Mouse (Mus musculus) stomach, embryonic 14.5 days (tissue): Measurements from ENCODE around the gene Neurog1. TPM values are rescaled to one million over a fixed set of nuclear protein-coding genes. Genes with fewer than 3 reads are reported as not detected.

Experiments used
- ATAC-seq: fragments of 200-750 bp; cut with Nextera tagmentation; 2 replicates; pipeline ENCODE4 v1.8.0; 2017; ENCODE audit warnings: low read depth, moderate TSS enrichment; ENCODE audit not compliant: insufficient number of reproducible peaks, insufficient read depth, low FRiP score
- H3K27ac ChIP-seq: fragments of 300-500 bp; sonication (generic); 2 replicates; pipeline ENCODE4 v1.5.1; 2014; ENCODE audit warnings: mild to moderate bottlenecking, low read length, moderate library complexity, mixed read lengths
- H3K27me3 ChIP-seq: fragments of 300-500 bp; sonication (generic); 2 replicates; pipeline ENCODE4 v1.6.1; 2014; ENCODE audit warnings: low read length, control low read depth, mixed read lengths; ENCODE audit not compliant: control insufficient read depth, insufficient read depth
- H3K36me3 ChIP-seq: fragments of 300-500 bp; sonication (generic); 2 replicates; pipeline ENCODE4 v1.6.1; 2014; ENCODE audit warnings: mild to moderate bottlenecking, control low read depth, low read length, moderate library complexity, mixed read lengths; ENCODE audit not compliant: control insufficient read depth, insufficient read depth
- H3K4me1 ChIP-seq: fragments of 300-500 bp; sonication (generic); 2 replicates; pipeline ENCODE4 v1.6.1; 2014; ENCODE audit warnings: low read length, control low read depth, mixed read lengths; ENCODE audit not compliant: control insufficient read depth, insufficient read depth
- H3K4me2 ChIP-seq: fragments of 300-500 bp; sonication (generic); replicated peaks from 2 replicates; pipeline ENCODE4 v1.6.1; 2014; ENCODE audit warnings: low read depth, low read length, control low read depth
- H3K4me3 ChIP-seq: fragments of 300-500 bp; sonication (generic); 2 replicates; pipeline ENCODE4 v1.5.1; 2014; ENCODE audit warnings: low read depth, low read length, control low read depth
- H3K9ac ChIP-seq: fragments of 300-500 bp; sonication (generic); replicated peaks from 2 replicates; pipeline ENCODE4 v1.6.1; 2014; ENCODE audit warnings: low read depth, mild to moderate bottlenecking, control low read depth, low read length, moderate library complexity, mixed read lengths
- H3K9me3 ChIP-seq: fragments of 300-500 bp; sonication (generic); 2 replicates; pipeline ENCODE4 v1.6.1; 2016; ENCODE audit warnings: low read depth, low read length, control low read depth; ENCODE audit not compliant: control insufficient read depth
- WGBS: fragments of 180-500 bp; shearing (Covaris S2); extraction: QIAGEN DNeasy Blood & Tissue Kit; methylation state at CpG from one replicate; pipeline ENCODE4 v1.1.7; 2014; 5-methylcytosine and 5-hydroxymethylcytosine counted together
- polyA plus RNA-seq: library from polyadenylated mRNA; unstranded; fragments of >200 nt; fragmentation: Nextera tagmentation; extraction: Ambion mirVana; gene quantifications from 2 replicates; pipeline ENCODE4 v1.2.1, GENCODE M21; 2014

Gene Neurog1
- polyA plus RNA-seq, 1 experiment from 2014 or later: not detected

DNA sequence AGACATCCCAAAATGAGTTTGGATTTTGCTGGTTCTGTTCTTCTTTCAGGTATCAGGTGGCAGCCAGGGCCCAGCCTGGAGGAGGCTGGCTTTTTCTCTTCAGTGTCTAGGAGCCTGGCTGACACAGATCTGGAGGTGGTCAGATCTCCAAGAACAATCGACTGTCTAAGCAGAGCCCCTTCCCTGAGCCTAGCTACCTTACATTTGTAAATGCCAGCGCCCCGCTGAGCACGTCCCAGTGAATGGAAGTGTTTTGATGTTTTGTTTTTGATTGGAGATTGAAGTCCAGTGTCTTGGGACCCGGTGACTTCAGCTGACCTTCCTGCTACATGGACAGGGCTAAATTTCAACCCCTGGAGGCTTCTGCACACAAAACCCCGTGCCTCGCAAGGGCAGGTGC, 15.8 kb downstream of the Neurog1 start:
- Histone ChIP-seq H3K4me2 (no peak overlapping the region), H3K4me3 (no peak overlapping the region), H3K27ac (no peak overlapping the region), H3K9me3 (no peaks in the 10 kb centered on the region), H3K4me1 (no peaks in the 10 kb centered on the region), H3K9ac (no peak overlapping the region), H3K36me3 (no peaks in the 10 kb centered on the region), H3K27me3 (no peaks in the 10 kb centered on the region)
- ATAC-seq: no peak
- 23% methylated on average over 7 of the region's 7 CpGs for WGBS

DNA sequence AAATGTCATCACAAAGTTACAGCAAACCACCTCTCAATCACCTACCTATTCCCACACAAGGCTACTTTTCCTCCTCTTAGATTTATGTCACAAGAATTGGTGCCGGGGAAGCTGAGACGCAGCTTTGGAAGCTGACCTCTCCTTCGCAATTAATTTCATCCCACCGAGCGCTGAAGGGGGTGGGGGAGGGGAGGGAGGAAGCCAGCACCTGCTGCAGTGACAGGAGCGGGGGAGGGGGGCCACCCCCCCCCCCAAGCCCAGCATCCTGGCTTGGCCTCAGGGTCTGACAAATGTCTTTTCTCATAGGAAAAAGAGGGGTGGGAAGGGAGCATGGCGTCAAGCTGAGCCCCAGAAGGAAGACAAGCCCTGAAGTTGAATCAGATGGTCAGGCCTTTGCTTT, 23.2 kb downstream of the Neurog1 start:
- no peak for ATAC-seq

GRCm38 (mm10) chr13:56226175-56226954, 25.6 kb downstream of the Neurog1 start:
- H3K4me2 ChIP-seq: no peak overlapping the region
- H3K9me3 ChIP-seq: no peaks in the 10 kb centered on the region
- no peaks in the 10 kb centered on the region for H3K36me3 ChIP-seq
- no peak overlapping the region for H3K4me3 ChIP-seq
- ATAC-seq: no peak
- H3K4me1 ChIP-seq: peaks cover 16% of the 10 kb centered on the region; the same call in 1 of the 2 replicates
- H3K27ac ChIP-seq: no peak overlapping the region
- peaks cover 23% of the 10 kb centered on the region for H3K27me3 ChIP-seq
- WGBS: 32% methylated on average over 10 of the region's 10 CpGs
- no peak overlapping the region for H3K9ac ChIP-seq

More for the DNA sequence above, 23.2 kb downstream of the Neurog1 start:
- Histone ChIP-seq H3K9ac (no peak overlapping the region), H3K4me2 (no peak overlapping the region), H3K9me3 (no peaks in the 10 kb centered on the region), H3K27me3 (peaks cover 5% of the 10 kb centered on the region; the same call in 1 of the 2 replicates), H3K4me3 (no peak overlapping the region), H3K27ac (no peak overlapping the region), H3K36me3 (no peaks in the 10 kb centered on the region), H3K4me1 (0 out of 2 replicates have a peak, but pooled peaks cover 3% of the 10 kb centered on the region)
- 8% methylated on average over 7 of the region's 7 CpGs for WGBS

- Histone ChIP-seq H3K36me3 (no peaks in the 10 kb centered on the region), H3K27ac (no peak overlapping the region), H3K27me3 (peaks cover 26% of the 10 kb centered on the region), H3K9ac (no peak overlapping the region), H3K4me3 (no peak overlapping the region), H3K4me2 (no peak overlapping the region), H3K4me1 (peaks cover 17% of the 10 kb centered on the region; the same call in 1 of the 2 replicates), H3K9me3 (no peaks in the 10 kb centered on the region)
- no peak for ATAC-seq
- 6% methylated on average over 21 of the region's 21 CpGs for WGBS
Observed at GRCm38 (mm10) chr13:56223625-56224024, 28.3 kb downstream of the Neurog1 start.

DNA sequence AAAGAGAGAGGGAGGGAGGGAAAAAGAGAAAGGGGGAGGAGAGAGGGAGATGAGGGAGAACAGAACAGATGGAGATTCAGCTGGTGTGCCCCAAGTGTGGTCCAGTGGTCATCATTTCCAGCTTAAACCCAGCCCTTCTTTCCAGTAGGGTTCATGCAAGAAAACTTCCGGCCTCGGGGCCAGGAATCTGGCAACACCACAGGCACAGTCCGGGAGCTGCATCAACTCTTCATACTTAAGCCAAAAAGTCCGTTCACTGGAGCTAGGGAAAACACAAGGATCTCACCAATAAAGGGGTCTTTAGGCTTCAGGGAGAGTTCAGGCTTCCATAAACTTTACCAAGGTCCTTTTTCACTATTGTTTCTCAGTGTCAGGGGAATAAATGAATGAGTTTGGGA, 29.1 kb downstream of the Neurog1 start:
- peaks cover 17% of the 10 kb centered on the region; the same call in 1 of the 2 replicates for H3K4me1 ChIP-seq
- no peak overlapping the region for H3K27ac ChIP-seq
- H3K4me3 ChIP-seq: no peak overlapping the region
- 16% methylated on average over 4 of the region's 4 CpGs for WGBS
- H3K9ac ChIP-seq: no peak overlapping the region
- no peak for ATAC-seq
- peaks cover 26% of the 10 kb centered on the region for H3K27me3 ChIP-seq
- H3K9me3 ChIP-seq: no peaks in the 10 kb centered on the region
- H3K4me2 ChIP-seq: no peak overlapping the region
- H3K36me3 ChIP-seq: no peaks in the 10 kb centered on the region

GRCm38 (mm10) chr13:56221995-56222848, 29.7 kb downstream of the Neurog1 start:
- no peaks in the 10 kb centered on the region for H3K9me3 ChIP-seq
- peaks cover 26% of the 10 kb centered on the region for H3K27me3 ChIP-seq
- H3K36me3 ChIP-seq: no peaks in the 10 kb centered on the region
- H3K4me3 ChIP-seq: peak overlapping the region; percentile 33
- H3K4me1 ChIP-seq: peaks cover 17% of the 10 kb centered on the region; the same call in 1 of the 2 replicates
- WGBS: 4% methylated on average over 50 of the region's 50 CpGs
- no peak overlapping the region for H3K9ac ChIP-seq
- H3K4me2 ChIP-seq: peak overlapping the region; percentile 79
- no peak; the same call in 1 of the 2 replicates for ATAC-seq
- H3K27ac ChIP-seq: peak overlapping the region; percentile 58; the same call in 1 of the 2 replicates

- peak; percentile 38; the same call in 1 of the 2 replicates for ATAC-seq
- H3K36me3 ChIP-seq: no peaks in the 10 kb centered on the region
- peak overlapping the region; percentile 58; the same call in 1 of the 2 replicates for H3K27ac ChIP-seq
- H3K4me1 ChIP-seq: peaks cover 17% of the 10 kb centered on the region; the same call in 1 of the 2 replicates
- peaks cover 26% of the 10 kb centered on the region for H3K27me3 ChIP-seq
- peak overlapping the region; percentile 79 for H3K4me2 ChIP-seq
- WGBS: under 1% methylated on average over 46 of the region's 46 CpGs
- peak overlapping the region; percentile 33 for H3K4me3 ChIP-seq
- H3K9me3 ChIP-seq: no peaks in the 10 kb centered on the region
- H3K9ac ChIP-seq: no peak overlapping the region; the same call in 1 of the 2 replicates
Observed at GRCm38 (mm10) chr13:56221129-56221910, 30.6 kb downstream of the Neurog1 start.

GRCm38 (mm10) chr13:56219254-56219653, 32.7 kb downstream of the Neurog1 start:
- no peak for ATAC-seq
- no peaks in the 10 kb centered on the region for H3K9me3 ChIP-seq
- H3K4me3 ChIP-seq: no peak overlapping the region
- H3K9ac ChIP-seq: no peak overlapping the region
- peaks cover 17% of the 10 kb centered on the region; the same call in 1 of the 2 replicates for H3K4me1 ChIP-seq
- H3K4me2 ChIP-seq: no peak overlapping the region
- WGBS: 61% methylated on average over 9 of the region's 9 CpGs
- H3K36me3 ChIP-seq: no peaks in the 10 kb centered on the region
- peaks cover 26% of the 10 kb centered on the region for H3K27me3 ChIP-seq
- H3K27ac ChIP-seq: no peak overlapping the region
